Mouse (Mus musculus) CH12.LX (cell line): Measurements from ENCODE around the gene Tns3.

ENCODE experiments used
- BHLHE40 ChIP-seq: IDR thresholded peaks from 2 replicates; pipeline ENCODE4 v1.6.1; 2011; ENCODE audit warnings: mild to moderate bottlenecking, low read depth, low read length, improper control_type of control experiment
- CTCF ChIP-seq, 2 experiments: IDR thresholded peaks in 1 of 2; conservative IDR thresholded peaks in 1 of 2; 2 replicates each; pipeline ENCODE4 v1.5.1; 2011 to 2012; ENCODE audit warnings: low read depth in 2 of 2, low read length in 2 of 2, improper control_type of control experiment in 1 of 2, inconsistent platforms in 1 of 2, mild to moderate bottlenecking in 1 of 2, moderate library complexity in 1 of 2
- EP300 ChIP-seq: IDR thresholded peaks from 2 replicates; pipeline ENCODE4 v1.6.1; 2011; ENCODE audit warnings: low read length, improper control_type of control experiment
- JUN ChIP-seq: IDR thresholded peaks from 2 replicates; pipeline ENCODE4 v1.6.1; 2011; ENCODE audit warnings: low read depth, mild to moderate bottlenecking, low read length, improper control_type of control experiment, moderate library complexity; ENCODE audit not compliant: insufficient read depth
- JUND ChIP-seq: conservative IDR thresholded peaks from 2 replicates; pipeline ENCODE4 v1.6.1; 2011; ENCODE audit warnings: low read depth, low read length, improper control_type of control experiment
- MAX ChIP-seq: IDR thresholded peaks from 2 replicates; pipeline ENCODE4 v1.6.1; 2011; ENCODE audit warnings: low read length, improper control_type of control experiment
- MAZ ChIP-seq: IDR thresholded peaks from 2 replicates; pipeline ENCODE4 v1.6.1; 2012; ENCODE audit warnings: low read depth, mild to moderate bottlenecking, inconsistent platforms, low read length, improper control_type of control experiment, moderate library complexity
- MXI1 ChIP-seq: IDR thresholded peaks from 2 replicates; pipeline ENCODE4 v1.6.1; 2011; ENCODE audit warnings: mild to moderate bottlenecking, low read depth, low read length, improper control_type of control experiment
- NRF1 ChIP-seq: IDR thresholded peaks from 2 replicates; pipeline ENCODE4 v1.6.1; 2014; ENCODE audit warnings: low read depth, mild to moderate bottlenecking, inconsistent platforms, low read length, improper control_type of control experiment, moderate library complexity
- POLR2A ChIP-seq: IDR thresholded peaks from 2 replicates; pipeline ENCODE4 v1.6.1; 2011; ENCODE audit warnings: low read depth, mild to moderate bottlenecking, improper control_type of control experiment, low read length
- RCOR1 ChIP-seq: conservative IDR thresholded peaks from 2 replicates; pipeline ENCODE4 v1.6.1; 2012; ENCODE audit warnings: low read depth, mild to moderate bottlenecking, inconsistent platforms, low read length, improper control_type of control experiment
- ZC3H11A ChIP-seq: IDR thresholded peaks from 2 replicates; pipeline ENCODE4 v1.6.1; 2012; ENCODE audit warnings: low read depth, mild to moderate bottlenecking, inconsistent platforms, low read length, improper control_type of control experiment

DNA sequence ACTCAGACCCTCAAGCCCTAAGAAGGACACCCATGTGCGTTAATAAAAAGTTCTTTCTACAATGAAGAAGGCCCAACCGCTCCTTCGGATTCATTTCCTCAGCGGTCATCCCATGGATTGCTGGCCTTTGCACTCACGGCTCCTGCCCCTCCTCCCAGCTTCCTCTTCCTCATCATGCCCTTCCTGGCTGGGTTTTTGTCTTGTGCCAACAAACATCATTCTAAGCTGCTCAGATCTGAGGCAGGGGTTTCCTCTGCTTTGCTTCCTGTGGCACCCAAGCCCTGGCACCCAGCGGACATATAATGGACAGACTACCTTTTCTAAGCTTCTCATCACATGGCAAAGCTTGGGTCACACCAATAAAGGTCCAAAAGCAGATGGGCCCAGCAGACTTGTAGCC lies 167.2 kb downstream of the Tns3 start:
- TF ChIP-seq JUND, result no peak
- TF ChIP-seq EP300, result no peak
- no peak for TF ChIP-seq CTCF (conservative IDR thresholded peaks at IDR 0.05 in 1 of 2, IDR thresholded peaks at IDR 0.05 in 1 of 2; ENCODE audit: low read depth in 2 of 2, low read length in 2 of 2)
- no peak for TF ChIP-seq POLR2A
- TF ChIP-seq MAX, result no peak
- TF ChIP-seq JUN, result no peak
- TF ChIP-seq BHLHE40, result no peak
- TF ChIP-seq MXI1, result no peak
- no peak for TF ChIP-seq ZC3H11A
- no peak for TF ChIP-seq MAZ
- TF ChIP-seq NRF1, result no peak
- TF ChIP-seq RCOR1, result no peak
